Mouse (Mus musculus) intestine, postnatal 0 days (tissue): ENCODE data around the gene 1700023F06Rik. TPM values are rescaled to one million over a fixed set of nuclear protein-coding genes. Genes with fewer than 3 reads are reported as not detected.

ENCODE experiments used
- ATAC-seq: fragments of 200-750 bp; cut with Nextera tagmentation; 2 replicates; pipeline ENCODE4 v1.8.0; 2017; ENCODE audit warnings: mild to moderate bottlenecking, moderate TSS enrichment, moderate library complexity
- H3K27ac ChIP-seq: fragments of 300-500 bp; sonication (generic); 2 replicates; pipeline ENCODE4 v1.5.1; 2014; ENCODE audit warnings: mild to moderate bottlenecking, low read depth, low read length, moderate library complexity
- H3K27me3 ChIP-seq: fragments of 300-500 bp; sonication (generic); replicated peaks from 2 replicates; pipeline ENCODE4 v1.6.1; 2014; ENCODE audit warnings: low read length, mixed read lengths; ENCODE audit not compliant: control insufficient read depth, insufficient read depth
- H3K36me3 ChIP-seq: fragments of 300-500 bp; sonication (generic); 2 replicates; pipeline ENCODE4 v1.6.1; 2014; ENCODE audit warnings: mild to moderate bottlenecking, moderate library complexity; ENCODE audit not compliant: control insufficient read depth, insufficient read depth
- H3K4me1 ChIP-seq: fragments of 300-500 bp; sonication (generic); replicated peaks from 2 replicates; pipeline ENCODE4 v1.6.1; 2014; ENCODE audit warnings: antibody characterized with exemption, low read length, mixed read lengths; ENCODE audit not compliant: control insufficient read depth, insufficient read depth
- H3K4me2 ChIP-seq: fragments of 300-500 bp; sonication (generic); replicated peaks from 2 replicates; pipeline ENCODE4 v1.6.1; 2014; ENCODE audit warnings: low read depth, mild to moderate bottlenecking, moderate library complexity
- H3K4me3 ChIP-seq: fragments of 300-500 bp; sonication (generic); 2 replicates; pipeline ENCODE4 v1.5.1; 2014; ENCODE audit warnings: low read depth, low read length
- H3K9ac ChIP-seq: fragments of 300-500 bp; sonication (generic); 2 replicates; pipeline ENCODE4 v1.6.1; 2014; ENCODE audit warnings: mild to moderate bottlenecking, low read depth, low read length
- H3K9me3 ChIP-seq: fragments of 300-500 bp; sonication (generic); 2 replicates; pipeline ENCODE4 v1.6.1; 2016; ENCODE audit warnings: mixed run types; ENCODE audit not compliant: control insufficient read depth
- CTCF ChIP-seq: sonication (generic); IDR thresholded peaks from 2 replicates; pipeline ENCODE4 v1.5.1; 2016; ENCODE audit warnings: low read depth, mild to moderate bottlenecking, control low read depth, antibody characterized with exemption, moderate library complexity
- WGBS: fragments of 180-500 bp; shearing (Covaris S2); extraction: QIAGEN DNeasy Blood & Tissue Kit; methylation state at CpG from one replicate; pipeline ENCODE4 v1.1.7; 2014; 5-methylcytosine and 5-hydroxymethylcytosine counted together
- polyA plus RNA-seq: library from polyadenylated mRNA; unstranded; fragments of >200 nt; fragmentation: Nextera tagmentation; extraction: Ambion mirVana; gene quantifications from 2 replicates; pipeline ENCODE4 v1.2.1, GENCODE M21; 2015

1700023F06Rik gene
- 0.35 and 0.77 TPM in 2 replicates for polyA plus RNA-seq

GRCm38 (mm10) chr11:103208458-103208857, at the start of gene 1700023F06Rik:
TSS of gene 1700023F06Rik (minus strand) at chr11:103208558.
- Histone ChIP-seq H3K9ac (no peak within 1 kb of the TSS), H3K4me3 (no peak within 1 kb of the TSS), H3K27ac (no peak within 1 kb of the TSS), H3K4me1 (no peaks in the 10 kb centered on the region), H3K27me3 (no peaks in the 10 kb centered on the region), H3K9me3 (no peaks in the 10 kb centered on the region), H3K4me2 (no peak within 1 kb of the TSS), H3K36me3 (no peaks in the 10 kb centered on the region)
- ATAC-seq, result no peak
- no peak for TF ChIP-seq CTCF
- WGBS, result 90% methylated on average over 3 of the region's 3 CpGs

DNA sequence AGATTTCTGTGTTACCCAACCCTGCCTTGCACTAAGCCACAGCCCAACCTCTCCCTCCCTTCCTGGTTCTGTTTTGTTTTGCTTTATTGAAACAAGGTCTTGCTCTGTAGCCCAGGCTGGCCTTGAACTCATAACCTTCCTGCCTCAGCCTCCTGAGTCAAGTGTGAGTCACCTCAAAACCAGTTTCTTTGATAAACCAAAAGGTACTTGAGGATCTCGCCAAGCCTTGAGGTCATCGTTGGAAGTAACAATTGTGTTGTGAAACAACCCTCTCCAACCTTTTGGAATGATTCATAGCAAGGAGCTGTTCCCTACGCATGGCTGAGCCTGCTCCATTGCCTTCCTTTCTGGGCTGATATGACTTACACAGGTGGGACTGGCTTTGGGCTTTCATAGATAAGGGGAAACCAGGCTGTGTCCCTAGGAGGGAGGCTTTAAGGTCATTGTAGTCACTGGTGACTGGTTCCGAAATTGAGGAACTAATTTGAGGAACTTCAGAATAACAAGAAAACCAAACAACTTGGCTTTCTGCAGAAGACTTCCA, 49.7 kb upstream of the 1700023F06Rik start:
- no peaks in the 10 kb centered on the region for H3K9me3 ChIP-seq
- WGBS, result 74% methylated on average over 4 of the region's 4 CpGs
- ATAC-seq, result no peak
- H3K27me3 ChIP-seq, result no peaks in the 10 kb centered on the region
- no peak overlapping the region for H3K9ac ChIP-seq
- H3K36me3 ChIP-seq, result no peaks in the 10 kb centered on the region
- H3K4me2 ChIP-seq, result no peak overlapping the region
- no peak overlapping the region for H3K4me3 ChIP-seq
- TF ChIP-seq CTCF, result no peak
- no peak overlapping the region for H3K27ac ChIP-seq
- peaks cover 14% of the 10 kb centered on the region for H3K4me1 ChIP-seq

- TF ChIP-seq CTCF, result no peak
- no peaks in the 10 kb centered on the region for H3K36me3 ChIP-seq
- H3K9me3 ChIP-seq, result no peaks in the 10 kb centered on the region
- no peak overlapping the region for H3K4me2 ChIP-seq
- no peaks in the 10 kb centered on the region for H3K4me1 ChIP-seq
- WGBS, result 83% methylated on average over 5 of the region's 5 CpGs
- H3K9ac ChIP-seq, result no peak overlapping the region
- no peaks in the 10 kb centered on the region for H3K27me3 ChIP-seq
- H3K27ac ChIP-seq, result no peak overlapping the region
- ATAC-seq, result no peak
- no peak overlapping the region for H3K4me3 ChIP-seq
Measured at GRCm38 (mm10) chr11:103253605-103254004, 45.2 kb upstream of the 1700023F06Rik start.

- Histone ChIP-seq H3K4me1 (no peaks in the 10 kb centered on the region), H3K4me2 (no peak overlapping the region), H3K27me3 (no peaks in the 10 kb centered on the region), H3K27ac (no peak overlapping the region), H3K36me3 (no peaks in the 10 kb centered on the region), H3K9me3 (no peaks in the 10 kb centered on the region), H3K9ac (no peak overlapping the region), H3K4me3 (no peak overlapping the region)
- no peak for ATAC-seq
- 80% methylated on average over 5 of the region's 5 CpGs for WGBS
- TF ChIP-seq CTCF, result no peak
Measured at GRCm38 (mm10) chr11:103252380-103252779, 44.0 kb upstream of the 1700023F06Rik start.

- Histone ChIP-seq H3K9me3 (no peaks in the 10 kb centered on the region), H3K9ac (no peak overlapping the region), H3K27ac (no peak overlapping the region), H3K4me2 (no peak overlapping the region), H3K27me3 (no peaks in the 10 kb centered on the region), H3K36me3 (no peaks in the 10 kb centered on the region), H3K4me1 (peaks cover 6% of the 10 kb centered on the region), H3K4me3 (no peak overlapping the region)
- no peak for ATAC-seq
- 89% methylated on average over 3 of the region's 3 CpGs for WGBS
- TF ChIP-seq CTCF, result no peak
Measured at GRCm38 (mm10) chr11:103250324-103250723, 42.0 kb upstream of the 1700023F06Rik start.

GRCm38 (mm10) chr11:103249509-103249908, 41.2 kb upstream of the 1700023F06Rik start:
- Histone ChIP-seq H3K9ac (no peak overlapping the region), H3K4me2 (no peak overlapping the region), H3K4me1 (peaks cover 6% of the 10 kb centered on the region), H3K4me3 (no peak overlapping the region), H3K27me3 (no peaks in the 10 kb centered on the region), H3K9me3 (no peaks in the 10 kb centered on the region), H3K27ac (no peak overlapping the region), H3K36me3 (no peaks in the 10 kb centered on the region)
- ATAC-seq, result no peak
- 72% methylated on average over 6 of the region's 6 CpGs for WGBS
- no peak for TF ChIP-seq CTCF

DNA sequence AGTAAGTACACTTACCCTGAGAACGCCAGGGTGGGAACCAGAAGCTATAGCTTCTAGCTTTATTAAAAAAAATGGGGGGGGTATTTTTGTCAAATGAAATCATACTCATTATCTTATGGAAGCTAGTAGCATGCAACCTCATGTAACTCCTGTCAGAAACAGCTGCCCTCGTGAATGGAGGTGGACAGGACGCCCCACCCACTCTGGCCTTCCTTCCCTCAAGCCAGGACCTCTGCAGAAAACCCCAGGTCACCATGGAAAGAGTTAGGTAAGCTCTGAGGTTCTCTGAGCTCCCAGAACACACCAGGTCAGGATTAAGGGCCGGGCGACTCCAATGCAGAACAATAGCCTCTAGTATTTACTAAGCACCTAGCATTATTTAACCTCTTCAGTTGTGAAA, 40.5 kb upstream of the 1700023F06Rik start:
- Histone ChIP-seq H3K4me3 (no peak overlapping the region), H3K27me3 (no peaks in the 10 kb centered on the region), H3K27ac (no peak overlapping the region), H3K36me3 (no peaks in the 10 kb centered on the region), H3K4me1 (peaks cover 6% of the 10 kb centered on the region), H3K9ac (no peak overlapping the region), H3K4me2 (no peak overlapping the region), H3K9me3 (no peaks in the 10 kb centered on the region)
- 72% methylated on average over 5 of the region's 5 CpGs for WGBS
- ATAC-seq, result no peak
- no peak for TF ChIP-seq CTCF
